Mouse (Mus musculus): ENCODE results near the gene Asf1b. TPM values are rescaled to one million over a fixed set of nuclear protein-coding genes. Genes with fewer than 3 reads are reported as not detected.
A peak's percentile ranks its signal among the peaks of the same experiment; 100 is the strongest.
"Not testable (repeated sequence)": the region's sequence is repeated elsewhere in the genome, so short reads cannot be mapped to it uniquely, and the experiment has no call there.

Gene Asf1b
- polyA plus RNA-seq, 1 experiment: 95.4 TPM

DNA sequence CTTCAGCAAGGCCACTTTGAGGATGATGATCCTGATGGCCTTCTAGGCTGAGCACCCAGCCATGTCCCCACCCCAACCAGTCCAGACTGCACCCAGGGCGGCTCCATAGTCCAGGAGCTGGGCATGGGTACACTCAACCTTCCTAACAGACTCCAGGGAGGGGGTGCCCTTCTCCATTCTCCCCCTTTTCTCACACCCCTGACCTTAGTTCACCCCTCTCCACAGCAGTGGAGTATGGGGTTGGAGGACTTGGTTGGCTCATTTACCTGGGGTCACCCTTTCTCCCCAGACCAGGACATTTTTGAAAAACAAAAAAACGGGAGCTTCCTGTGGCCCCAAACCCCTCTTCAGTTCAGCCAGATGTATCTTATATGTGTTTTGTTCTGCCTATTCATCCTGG lies 44.5 kb downstream of the Asf1b start:
- Histone ChIP-seq H3K36me3 (replicated peaks; ENCODE audit: low read length) (peaks cover 55% of the 10 kb centered on the region), H3K4me3 (replicated peaks) (peak overlapping the region; percentile 91), H3K9me3 (no peaks in the 10 kb centered on the region), H3K27me3 (replicated peaks) (no peaks in the 10 kb centered on the region), H3K4me1 (peaks cover 55% of the 10 kb centered on the region)
- no peak for TF ChIP-seq GATA1 (IDR thresholded peaks at IDR 0.05; ENCODE audit: borderline replicate concordance, low read length)

DNA sequence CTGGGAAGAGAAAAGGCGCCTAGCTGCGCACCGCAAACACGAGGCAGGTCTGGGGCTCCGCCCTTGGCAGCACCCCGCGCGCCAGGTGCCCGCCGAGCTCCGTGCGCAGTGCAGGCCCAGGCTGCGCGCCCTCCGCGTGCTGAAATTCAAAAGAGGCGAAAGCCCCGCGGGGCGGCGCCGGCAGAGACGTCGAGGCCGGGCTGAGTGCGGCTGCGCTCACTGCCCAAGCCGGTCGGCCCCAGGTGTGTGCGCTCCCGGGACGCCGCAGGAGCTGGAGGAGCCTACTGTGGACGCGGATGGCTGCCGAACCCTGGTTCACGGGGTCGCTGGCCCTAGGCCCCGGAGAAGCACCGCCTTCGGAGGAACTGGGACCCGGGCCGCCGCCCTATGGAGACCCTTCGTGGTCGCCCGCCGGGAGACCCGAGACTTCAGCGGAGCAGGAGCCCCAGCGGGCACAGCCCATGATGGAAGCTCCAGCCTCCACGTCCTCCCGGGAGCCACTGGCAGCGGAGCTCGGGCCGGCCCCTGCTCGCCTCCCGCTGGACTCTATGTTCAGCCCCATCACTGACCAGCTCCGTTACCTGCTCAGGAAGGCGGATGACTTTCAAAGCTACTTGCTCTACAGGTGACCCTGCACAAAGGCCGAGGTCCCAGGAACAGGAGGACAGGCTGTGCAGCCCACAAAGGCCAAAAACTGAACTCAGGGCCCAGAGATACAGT lies 46.1 kb downstream of the Asf1b start, which contains the start of gene 1700067K01Rik:
1700067K01Rik (plus strand) TSS at position 222 of the 720 bp plus-strand sequence.
- no peaks in the 10 kb centered on the region for H3K9me3 ChIP-seq
- H3K4me3 ChIP-seq (replicated peaks): no peak within 1 kb of the TSS
- TF ChIP-seq GATA1 (IDR thresholded peaks at IDR 0.05; ENCODE audit: borderline replicate concordance, low read length) (no peak), FLI1 (IDR thresholded peaks at IDR 0.05; ENCODE audit: low read length) (no peak)
- no peaks in the 10 kb centered on the region for H3K27me3 ChIP-seq (replicated peaks)
- H3K36me3 ChIP-seq (replicated peaks; ENCODE audit: low read length): peaks cover 47% of the 10 kb centered on the region
- H3K4me1 ChIP-seq: peaks cover 50% of the 10 kb centered on the region

DNA sequence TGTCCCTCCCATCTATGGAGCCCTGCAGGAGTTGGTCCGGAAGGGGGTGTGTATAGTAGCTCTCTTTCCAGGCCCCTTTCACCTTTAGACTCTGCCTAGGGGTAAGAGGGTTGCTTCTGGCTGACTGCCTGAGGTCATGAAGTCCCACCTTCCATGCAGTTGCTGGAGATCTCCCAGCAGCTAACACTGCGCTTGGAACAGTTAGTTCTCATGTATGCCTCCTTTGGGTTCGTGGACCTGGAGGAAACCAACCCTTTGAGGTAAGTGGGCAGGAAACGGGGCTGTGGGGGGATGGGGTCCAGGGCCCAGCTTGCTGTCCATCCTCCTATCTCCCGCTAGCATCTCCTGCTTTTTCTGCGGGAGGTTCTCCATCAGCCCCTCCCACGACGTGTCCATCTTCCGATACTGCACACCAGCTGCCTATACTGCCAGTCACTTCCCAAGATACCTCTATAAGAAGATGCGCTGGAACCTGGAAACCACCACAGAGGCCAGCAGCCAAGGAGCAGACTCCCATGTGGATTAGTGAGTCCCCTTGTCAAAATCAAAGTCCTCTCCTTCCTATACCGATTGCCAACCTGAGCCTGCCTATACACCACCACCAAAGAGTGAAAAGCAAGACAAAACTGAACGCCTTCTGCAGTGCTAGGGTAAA lies 47.8 kb downstream of the Asf1b start:
- TF ChIP-seq FLI1 (IDR thresholded peaks at IDR 0.05; ENCODE audit: low read length): no peak
- no peak for TF ChIP-seq GATA1 (IDR thresholded peaks at IDR 0.05; ENCODE audit: borderline replicate concordance, low read length)
- peaks cover 47% of the 10 kb centered on the region for H3K36me3 ChIP-seq (replicated peaks; ENCODE audit: low read length)
- no peaks in the 10 kb centered on the region for H3K9me3 ChIP-seq
- peak overlapping the region; percentile 10 for H3K4me3 ChIP-seq (replicated peaks)
- H3K27me3 ChIP-seq (replicated peaks): no peaks in the 10 kb centered on the region
- peaks cover 49% of the 10 kb centered on the region for H3K4me1 ChIP-seq

DNA sequence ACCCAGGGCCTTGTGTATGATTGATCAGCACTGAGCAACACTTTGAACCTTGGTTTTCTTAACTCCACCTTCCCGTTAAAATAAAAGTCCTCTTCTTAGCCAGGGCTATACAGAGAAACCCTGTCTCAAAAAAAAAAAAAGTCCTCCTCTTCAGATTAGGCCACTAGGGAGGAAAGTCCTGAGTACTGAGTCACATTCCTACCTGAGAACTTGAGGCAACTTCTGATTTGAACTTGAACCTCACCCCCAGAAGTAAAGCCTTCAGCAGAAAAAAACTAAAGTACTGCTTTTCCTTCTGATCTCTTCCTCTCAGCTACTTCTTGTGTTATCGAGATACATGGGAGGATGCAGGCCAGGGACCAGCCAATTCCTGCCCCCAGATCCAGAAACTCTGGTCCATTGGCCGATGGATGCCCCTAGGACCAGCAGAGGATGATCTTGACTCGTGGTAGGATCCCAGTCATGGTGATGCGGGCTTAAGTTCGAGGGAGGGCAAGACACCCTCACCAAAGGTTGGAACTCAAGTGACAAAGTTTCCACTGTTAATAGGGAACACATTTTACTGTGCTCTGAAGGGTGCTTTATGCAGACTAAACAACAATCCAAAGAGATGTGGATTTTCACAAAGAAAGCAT lies 48.4 kb downstream of the Asf1b start:
- Histone ChIP-seq H3K4me1 (peaks cover 48% of the 10 kb centered on the region), H3K4me3 (replicated peaks) (peak overlapping the region; percentile 91), H3K9me3 (no peaks in the 10 kb centered on the region), H3K27me3 (replicated peaks) (no peaks in the 10 kb centered on the region), H3K36me3 (replicated peaks; ENCODE audit: low read length) (peaks cover 47% of the 10 kb centered on the region)
- no peak for TF ChIP-seq GATA1 (IDR thresholded peaks at IDR 0.05; ENCODE audit: borderline replicate concordance, low read length)
- TF ChIP-seq FLI1 (IDR thresholded peaks at IDR 0.05; ENCODE audit: low read length): no peak

DNA sequence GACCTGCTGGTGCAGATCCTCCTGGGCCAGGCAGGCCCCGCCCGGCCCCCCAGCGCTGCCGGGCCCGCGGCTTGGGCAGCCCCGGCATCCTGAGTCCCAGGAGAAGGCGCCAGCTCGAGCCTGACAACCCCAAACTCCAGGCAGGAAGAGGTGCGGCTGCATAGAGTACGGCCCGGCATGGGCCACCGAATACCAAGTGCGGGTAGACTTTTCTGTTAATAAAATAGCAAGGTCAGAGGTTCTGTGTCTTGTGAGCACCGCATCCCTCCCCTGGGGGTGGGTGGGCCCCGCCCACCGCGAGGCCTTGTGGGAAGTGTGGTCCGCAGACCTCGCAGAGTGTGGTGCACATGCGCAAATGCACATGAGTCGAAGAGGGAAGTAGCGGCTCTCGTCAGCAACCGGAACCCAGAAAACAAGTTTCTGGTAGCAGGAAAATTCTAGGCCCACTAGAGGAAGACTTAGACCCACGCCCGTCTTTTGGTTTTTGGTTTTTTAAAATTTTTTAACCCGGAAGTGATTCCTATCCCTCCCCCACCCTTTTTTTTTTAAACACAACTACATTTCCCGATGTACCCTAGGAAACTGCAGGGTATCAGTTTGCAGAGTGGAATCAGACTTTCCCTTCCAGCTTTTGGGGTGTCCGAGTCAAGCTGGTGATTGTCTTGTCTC lies 49.4 kb downstream of the Asf1b start:
- Histone ChIP-seq H3K4me1 (peaks cover 38% of the 10 kb centered on the region), H3K27me3 (replicated peaks) (no peaks in the 10 kb centered on the region), H3K9me3 (no peaks in the 10 kb centered on the region), H3K4me3 (replicated peaks) (peak overlapping the region; percentile 91), H3K36me3 (replicated peaks; ENCODE audit: low read length) (peaks cover 38% of the 10 kb centered on the region)
- TF ChIP-seq FLI1 (IDR thresholded peaks at IDR 0.05; ENCODE audit: low read length) (no peak), GATA1 (IDR thresholded peaks at IDR 0.05; ENCODE audit: borderline replicate concordance, low read length) (no peak)

DNA sequence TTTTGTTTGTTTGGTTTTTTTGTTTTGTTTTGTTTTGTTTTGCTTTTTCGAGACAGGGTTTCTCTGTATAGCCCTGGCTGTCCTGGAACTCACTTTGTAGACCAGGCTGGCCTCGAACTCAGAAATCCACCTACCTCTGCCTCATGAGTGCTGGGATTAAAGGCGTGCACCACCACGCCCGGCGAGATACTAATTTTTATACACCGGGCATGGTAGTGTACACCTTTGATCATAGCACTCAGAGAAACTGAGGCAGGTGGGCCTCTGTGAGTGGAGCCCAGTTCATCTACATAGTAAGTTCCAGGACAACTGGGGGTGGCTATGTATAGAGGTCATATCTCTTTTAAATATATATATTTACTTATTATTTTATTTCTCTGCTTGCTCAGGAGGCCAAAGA lies 50.2 kb downstream of the Asf1b start:
- not testable (repeated sequence) for H3K27me3 ChIP-seq (replicated peaks); H3K9me3 ChIP-seq; H3K4me3 ChIP-seq (replicated peaks)
- Histone ChIP-seq H3K4me1 (peaks cover 43% of the 10 kb centered on the region), H3K36me3 (replicated peaks; ENCODE audit: low read length) (peaks cover 29% of the 10 kb centered on the region)

DNA sequence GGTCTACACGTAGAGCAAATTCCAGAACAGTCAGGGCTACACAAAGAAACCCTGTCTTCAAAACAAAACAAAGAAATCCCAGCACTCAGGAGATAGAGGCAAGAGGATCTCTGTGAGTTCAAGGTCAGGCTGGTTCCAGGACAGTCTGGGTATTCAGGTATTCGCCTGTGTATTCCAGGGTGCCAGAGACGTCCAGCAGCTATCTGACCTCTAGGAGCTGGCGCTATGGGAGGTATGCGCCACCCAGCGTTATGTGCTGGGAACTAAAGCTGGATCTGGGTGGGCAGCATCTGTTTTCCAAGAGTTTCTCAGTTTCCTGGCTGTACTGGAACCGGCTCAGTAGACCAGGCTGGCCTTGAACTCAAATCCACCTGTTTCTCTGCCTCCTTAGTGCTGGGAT lies 53.1 kb downstream of the Asf1b start:
- Histone ChIP-seq H3K4me3 (replicated peaks) (no peak overlapping the region), H3K36me3 (replicated peaks; ENCODE audit: low read length) (peaks cover under 1% of the 10 kb centered on the region), H3K4me1 (peaks cover 60% of the 10 kb centered on the region), H3K27me3 (replicated peaks) (peaks cover 35% of the 10 kb centered on the region), H3K9me3 (no peaks in the 10 kb centered on the region)
- no peak for TF ChIP-seq FLI1 (IDR thresholded peaks at IDR 0.05; ENCODE audit: low read length)
- TF ChIP-seq GATA1 (IDR thresholded peaks at IDR 0.05; ENCODE audit: borderline replicate concordance, low read length): no peak

DNA sequence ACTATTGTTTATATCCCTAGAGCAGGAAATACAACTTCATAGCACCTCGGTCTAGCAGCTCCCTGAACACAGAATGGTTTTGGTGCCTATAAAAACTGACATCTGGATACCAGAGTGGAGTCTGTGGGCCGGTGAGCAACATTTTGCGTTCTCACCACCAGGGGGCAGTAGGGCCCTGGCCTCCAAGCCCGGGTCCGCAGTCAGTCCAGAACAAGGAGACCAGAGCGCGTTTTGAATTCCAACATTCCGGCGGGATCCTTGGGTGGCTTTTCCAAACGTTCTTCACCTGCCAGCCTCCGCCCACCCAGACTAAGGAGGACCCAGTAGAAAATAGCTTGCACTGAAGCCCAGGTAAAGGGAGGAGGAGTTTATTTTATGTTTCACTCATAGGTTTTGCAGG lies 54.6 kb downstream of the Asf1b start:
- Histone ChIP-seq H3K4me1 (peaks cover 48% of the 10 kb centered on the region), H3K4me3 (replicated peaks) (peak overlapping the region; percentile 44), H3K9me3 (no peaks in the 10 kb centered on the region), H3K36me3 (replicated peaks; ENCODE audit: low read length) (no peaks in the 10 kb centered on the region), H3K27me3 (replicated peaks) (peaks cover 40% of the 10 kb centered on the region)
- TF ChIP-seq FLI1 (IDR thresholded peaks at IDR 0.05; ENCODE audit: low read length) (no peak), GATA1 (IDR thresholded peaks at IDR 0.05; ENCODE audit: borderline replicate concordance, low read length) (no peak)

DNA sequence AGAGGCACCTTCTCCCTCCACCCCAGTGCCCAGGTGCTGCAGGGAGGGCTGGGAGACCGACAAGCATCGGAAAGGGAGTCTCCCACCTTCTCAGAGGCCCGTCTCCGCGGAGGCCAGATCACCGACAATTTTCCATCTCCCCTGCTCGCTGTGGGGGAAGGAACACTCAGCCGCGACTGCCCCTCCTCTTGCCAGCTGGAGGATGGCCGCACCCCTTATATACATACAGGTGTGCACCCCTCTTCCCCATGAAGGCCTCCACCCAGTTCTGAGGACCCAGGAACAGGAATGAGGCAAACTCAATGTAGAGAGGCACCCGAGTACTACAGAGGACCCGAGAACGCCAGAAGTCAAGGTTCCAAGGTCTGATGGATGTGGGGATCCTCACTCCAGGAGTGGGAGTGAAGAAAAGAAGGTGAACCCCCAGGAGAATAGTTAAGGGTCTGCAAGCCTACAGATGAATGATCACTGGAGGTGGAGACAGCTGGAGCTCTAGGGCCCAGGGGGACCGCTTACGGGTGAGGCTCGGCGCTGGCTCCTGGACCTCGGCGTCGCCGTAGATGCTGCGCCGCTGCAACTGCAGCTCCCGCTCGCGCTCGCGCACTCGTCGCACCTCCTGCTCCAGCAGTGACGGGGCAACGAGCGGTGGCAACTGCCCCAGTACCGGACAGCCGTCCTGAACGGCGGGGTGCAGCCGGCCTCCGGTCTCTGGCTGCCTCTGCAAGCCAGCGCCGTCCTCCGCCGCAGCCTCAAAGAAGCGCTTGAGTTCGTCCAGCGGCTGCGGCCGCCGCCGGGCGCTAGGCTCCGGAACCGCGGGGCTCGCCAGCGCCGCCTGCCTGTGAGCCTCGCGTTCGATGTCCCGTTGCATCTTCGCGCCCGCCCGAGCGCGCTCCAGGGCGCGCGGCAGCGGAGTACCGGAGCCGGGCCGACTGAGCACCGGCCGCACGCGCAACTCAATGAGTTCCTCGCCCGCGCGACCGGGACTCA lies 55.6 kb downstream of the Asf1b start:
- Histone ChIP-seq H3K4me3 (replicated peaks) (peak overlapping the region; percentile 93), H3K36me3 (replicated peaks; ENCODE audit: low read length) (no peaks in the 10 kb centered on the region), H3K9me3 (peaks cover 6% of the 10 kb centered on the region), H3K27me3 (replicated peaks) (peaks cover 47% of the 10 kb centered on the region), H3K4me1 (peaks cover 43% of the 10 kb centered on the region)
- TF ChIP-seq GATA1 (IDR thresholded peaks at IDR 0.05; ENCODE audit: borderline replicate concordance, low read length) (no peak), FLI1 (IDR thresholded peaks at IDR 0.05; ENCODE audit: low read length) (no peak)

Data from megakaryocyte, embryonic 14.5 days (primary cell).